Mouse (Mus musculus) lung, postnatal 14 days (tissue): ENCODE data around the gene Lat.

Source experiments
- DNase-seq: peaks from one replicate; pipeline ENCODE4 v3.0.0; 2021

The Lat gene

DNA sequence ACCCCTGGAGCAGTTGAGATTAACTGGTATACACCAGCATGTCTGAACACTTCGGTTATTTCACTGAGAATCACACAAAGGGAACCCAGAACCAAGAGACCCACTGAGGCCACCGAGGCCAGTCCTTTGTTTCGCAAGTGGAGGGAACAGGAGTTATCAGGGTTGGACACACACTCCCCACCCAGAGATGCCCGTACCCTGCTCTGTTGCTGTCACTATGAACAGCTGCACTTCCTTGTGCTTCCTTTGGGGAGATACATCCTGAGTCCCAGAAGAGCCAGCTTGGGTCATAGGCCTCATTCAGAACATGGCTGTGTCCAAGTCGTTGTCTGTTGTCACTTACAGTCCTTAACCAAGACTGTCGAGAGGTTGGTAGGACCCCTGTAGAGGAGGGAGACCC is 6.3 kb downstream of the Lat start:
- no peak for DNase-seq

DNA sequence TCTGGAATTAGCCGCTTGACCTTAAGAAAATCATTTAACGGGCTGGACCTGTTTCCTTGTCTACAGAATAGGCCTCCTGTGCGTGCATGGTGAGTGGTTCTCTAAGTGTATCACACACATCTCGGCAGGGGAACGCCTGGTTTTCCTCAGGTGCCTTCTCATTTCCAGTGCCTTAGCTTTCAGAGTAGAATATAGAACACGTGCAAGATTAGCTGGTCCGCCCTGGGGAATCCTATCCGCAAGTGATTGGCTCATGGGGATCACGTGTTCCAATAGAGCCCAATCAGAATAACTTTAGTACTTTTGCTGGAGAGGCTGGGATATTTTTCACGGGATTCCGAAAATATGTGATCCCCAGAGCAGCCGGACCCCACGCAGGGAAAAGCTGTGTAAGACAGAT is 10.3 kb downstream of the Lat start:
- DNase-seq: no peak

DNA sequence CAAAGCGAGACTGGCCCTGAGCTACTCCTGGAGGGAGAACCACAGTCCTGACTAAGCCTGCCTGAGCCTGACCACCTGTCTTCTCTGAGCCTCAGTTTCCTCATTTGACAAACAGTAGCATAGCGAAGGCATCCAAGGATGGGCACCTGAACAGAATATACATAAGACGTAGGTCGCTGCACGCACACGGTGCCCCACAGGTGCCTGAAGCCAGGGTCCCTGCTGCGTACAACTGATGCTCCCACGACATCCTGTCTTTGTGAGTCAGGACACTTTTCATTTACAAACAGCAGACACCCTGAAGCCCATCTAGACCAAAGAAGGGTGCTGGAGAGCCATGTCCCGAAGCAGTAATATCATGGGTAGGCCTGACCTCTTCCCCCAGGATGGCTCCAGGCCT is 11.0 kb downstream of the Lat start:
- no peak for DNase-seq

DNA sequence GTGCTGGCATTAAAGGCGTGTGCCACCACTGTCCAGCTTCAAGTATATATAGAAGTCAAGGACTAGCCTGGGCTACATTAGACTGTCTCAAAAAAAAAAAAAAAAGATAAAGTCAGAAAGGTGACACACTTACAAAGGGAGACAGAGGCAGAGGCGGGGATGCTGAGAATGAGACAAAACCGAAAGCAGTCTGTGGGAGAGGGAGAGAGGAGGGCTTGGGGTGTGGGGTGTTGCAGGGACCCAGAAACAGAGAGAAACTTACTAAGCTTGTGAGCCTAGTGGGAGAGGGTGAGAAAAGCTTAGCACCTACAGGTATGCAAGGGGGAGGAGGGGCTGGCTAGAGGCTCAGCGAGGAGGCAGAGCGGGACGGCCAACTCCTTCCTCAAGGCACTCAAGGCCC is 11.5 kb downstream of the Lat start:
- DNase-seq: no peak

DNA sequence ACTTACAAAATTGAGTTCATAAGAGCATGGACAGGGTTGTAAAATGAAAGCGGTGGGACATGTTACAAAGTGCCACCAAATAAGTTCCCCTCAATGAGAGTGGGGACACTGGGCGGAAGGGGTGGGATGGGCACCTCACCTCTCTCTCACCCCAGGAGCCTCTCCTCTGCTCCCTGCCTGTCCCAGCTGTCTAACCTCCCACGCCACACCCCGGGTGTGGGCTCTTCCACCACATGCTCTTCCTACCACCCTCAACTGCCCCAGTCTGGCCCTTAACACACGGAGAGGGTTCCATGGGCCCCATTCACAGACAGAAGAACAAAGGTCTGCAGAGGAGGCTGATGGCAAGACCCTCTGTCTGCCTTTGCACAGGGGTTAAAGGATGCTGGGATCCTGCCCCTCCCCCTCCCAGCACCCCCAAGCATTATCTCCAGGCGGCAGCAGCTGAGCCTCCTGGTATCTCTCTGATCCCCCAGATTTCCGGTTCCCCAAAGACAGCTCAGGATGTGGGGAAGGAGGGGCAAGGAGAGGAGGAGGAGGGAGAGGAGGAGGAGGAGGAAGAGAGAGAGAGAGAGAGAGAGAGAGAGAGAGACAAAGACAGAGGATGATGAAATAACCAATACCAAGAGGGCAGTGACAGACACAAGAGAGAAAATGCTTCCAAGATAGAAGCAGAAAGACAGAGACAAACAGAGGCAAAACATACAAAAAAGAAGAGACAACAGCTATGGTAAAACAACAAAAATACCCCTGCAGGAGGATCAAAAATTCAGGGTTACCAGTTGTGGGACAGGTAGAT is 12.4 kb downstream of the Lat start:
- DNase-seq: no peak

DNA sequence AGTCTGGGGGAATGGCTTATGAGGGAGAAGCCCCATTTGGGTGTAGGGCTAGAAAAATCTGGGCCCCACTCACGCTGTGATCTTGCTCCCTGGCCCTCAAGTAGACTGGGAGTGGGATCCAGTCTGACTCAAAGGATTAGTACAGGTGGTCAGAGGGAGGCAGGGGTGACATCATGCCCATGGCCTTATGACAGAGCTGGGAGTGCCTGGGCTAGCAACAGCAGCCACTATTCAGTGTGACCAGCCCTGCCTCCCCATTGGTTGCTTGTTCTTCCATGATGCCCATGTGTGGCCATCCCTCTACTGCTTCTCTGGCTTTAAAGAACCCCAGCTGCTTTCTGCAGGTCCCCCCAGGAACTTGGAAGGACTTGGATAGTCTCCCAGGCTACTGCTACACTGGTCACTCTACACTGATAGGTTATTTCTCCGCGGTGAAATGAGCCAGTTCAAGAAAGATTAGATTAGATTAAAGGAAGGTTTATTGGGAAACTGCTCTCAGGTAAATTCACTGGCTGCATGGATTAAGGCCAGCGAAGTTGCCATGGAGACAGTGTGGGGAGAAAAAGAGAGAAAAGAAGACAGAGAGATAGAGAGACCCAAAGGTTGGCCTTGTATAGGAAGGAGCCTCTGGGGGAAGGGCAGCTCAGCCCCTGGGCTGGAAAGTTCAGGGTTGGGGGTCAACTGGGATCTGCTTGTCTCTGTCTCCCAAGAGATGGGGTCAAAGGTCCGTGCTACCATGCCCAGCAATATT is 13.3 kb downstream of the Lat start:
- no peak for DNase-seq

DNA sequence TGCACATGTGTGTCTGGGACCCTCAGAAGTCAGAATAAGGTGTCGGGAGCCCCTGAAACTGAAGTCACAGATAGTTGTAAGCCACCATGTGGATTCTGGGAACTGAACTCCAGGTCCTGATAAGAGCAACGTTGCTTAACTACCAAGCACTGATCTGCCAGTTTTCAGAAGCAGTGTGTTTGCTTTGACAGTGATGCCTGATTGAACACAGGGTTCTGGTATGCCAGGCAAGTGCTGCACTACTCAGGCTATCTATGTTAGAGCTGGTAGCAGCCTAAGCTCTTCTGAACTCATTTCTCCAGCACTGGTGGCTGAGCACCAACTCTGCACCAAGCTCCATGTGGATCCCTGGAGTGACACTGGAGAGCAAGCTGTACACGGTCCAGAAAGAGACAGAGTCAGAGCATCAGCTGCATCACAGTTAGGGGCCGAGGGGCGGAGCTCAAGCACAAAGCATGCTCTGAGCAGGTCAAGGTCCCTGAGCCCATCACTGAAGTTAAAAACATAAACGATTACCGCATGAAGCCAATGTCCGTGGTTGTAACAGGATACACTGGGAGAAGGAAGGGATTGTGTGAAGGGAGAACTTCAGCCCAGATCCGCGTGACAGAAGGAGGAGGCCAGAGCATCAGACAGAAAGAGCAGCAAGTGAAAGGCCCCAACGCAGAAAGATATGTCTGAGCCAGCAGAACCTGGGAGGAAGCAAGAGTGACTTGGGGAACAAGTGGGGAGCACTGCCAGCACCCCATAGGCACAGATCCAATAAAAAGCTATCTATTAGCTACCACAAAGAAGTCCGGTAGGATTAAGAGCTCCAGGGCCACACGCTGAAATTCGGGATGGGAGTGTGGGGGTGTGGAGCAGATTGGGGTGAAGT is 14.4 kb downstream of the Lat start:
- no peak for DNase-seq

DNA sequence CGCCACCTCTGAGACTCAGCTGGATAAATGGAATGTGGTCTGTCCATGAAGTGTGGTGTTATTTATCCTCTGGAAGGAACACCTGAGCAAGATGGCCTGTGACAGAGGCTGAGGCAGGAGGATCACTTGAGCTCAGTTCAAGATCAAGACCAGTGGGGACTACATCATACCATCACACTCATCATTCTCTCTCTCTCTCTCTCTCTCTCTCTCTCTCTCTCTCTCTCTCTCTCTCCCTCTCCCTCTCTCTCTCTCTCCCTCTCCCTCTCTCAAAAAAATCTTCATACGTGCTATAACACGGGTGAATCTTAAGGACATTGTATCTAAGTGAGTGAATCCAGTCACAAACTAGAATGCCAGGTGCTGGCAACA is 15.4 kb downstream of the Lat start:
- no peak for DNase-seq

DNA sequence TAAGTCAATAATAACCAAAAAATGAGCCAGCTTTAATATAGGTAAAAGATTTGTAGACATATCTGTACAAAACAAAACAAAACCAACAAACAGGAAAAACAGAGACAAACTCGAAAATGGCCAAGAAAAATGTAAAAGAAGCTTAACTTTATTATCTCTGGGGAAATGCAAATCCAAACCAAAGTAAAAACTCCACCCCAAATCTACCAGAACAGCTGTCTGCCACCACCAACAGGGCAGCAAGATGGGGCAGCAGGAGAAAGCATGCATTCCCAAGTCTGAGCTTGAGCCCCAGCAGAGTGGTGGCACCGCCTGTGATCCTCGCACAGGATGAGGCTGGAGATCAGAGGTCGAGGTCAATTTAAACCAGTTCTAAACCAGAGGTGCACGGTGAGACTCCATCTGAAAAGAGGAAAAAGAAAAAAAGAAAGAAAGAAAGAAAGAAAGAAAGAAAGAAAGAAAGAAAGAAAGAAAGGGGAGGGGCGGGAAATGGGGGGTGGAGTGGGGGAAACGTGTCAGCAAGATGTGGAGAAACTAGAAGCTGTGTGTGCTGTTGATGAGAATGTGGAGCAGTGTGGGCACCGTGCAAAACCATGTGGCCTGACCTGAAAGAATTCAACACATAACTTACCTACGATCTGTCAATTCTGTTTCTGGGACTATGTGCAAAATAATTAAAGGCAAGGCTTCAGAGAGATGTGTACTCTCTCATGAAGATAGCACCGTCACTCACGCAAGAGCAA is 15.9 kb downstream of the Lat start:
- no peak for DNase-seq

DNA sequence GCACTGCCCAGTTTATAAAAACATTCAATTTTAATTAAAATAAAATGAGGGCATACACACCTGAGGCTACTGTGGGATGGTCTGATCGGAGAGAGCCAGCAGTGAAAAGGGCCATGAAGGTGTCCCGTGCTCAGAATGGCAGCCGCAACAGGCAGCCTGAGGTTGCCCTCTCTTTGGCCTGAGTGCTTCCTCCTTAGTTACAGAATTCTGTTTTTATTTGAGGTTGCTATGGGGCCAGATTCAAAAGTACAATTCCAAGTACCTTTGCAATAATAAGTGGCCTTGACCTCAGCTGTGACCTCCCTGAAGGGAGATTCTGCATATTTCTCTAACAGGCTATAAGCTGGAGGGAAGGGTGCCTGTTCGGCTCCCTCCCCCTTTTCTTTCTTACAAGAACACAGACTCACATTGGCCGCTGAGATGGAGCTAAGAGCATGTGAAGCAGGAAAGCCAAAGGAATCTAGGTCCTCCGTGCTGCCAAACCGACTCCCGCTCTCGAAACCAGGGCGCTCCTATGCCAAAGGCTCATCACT is 17.9 kb downstream of the Lat start:
- peak; percentile 43 for DNase-seq

DNA sequence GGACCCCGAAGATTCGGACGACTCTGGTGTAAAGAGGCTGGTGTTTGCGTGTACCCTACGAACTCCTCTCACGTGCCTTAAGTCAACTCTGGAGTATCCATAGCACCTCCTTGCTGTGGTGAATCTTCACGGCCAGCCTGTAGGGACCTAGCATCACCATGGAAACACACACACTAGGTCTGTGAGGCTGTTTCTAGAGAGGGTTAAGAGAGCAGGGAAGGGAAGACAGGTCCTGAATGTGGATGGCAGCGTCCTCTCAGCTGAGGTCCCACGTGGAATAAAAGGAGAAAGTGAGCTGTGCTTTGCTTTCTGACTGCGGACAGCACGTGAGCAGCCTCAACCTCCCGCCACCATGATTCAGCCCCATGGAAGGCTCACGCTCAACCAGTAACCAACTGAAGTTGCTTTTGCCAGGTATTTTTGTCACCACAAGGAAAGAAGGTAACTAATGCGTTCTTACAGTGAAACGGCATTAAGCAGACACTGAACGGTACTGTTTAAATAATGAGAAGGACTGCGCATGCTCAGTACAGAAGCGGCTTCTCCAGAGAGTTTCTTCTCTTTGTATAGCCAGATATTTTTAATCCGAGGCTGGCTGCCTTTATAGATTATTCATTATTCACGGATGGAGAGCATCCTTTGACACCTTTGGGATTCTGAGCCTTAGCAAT is 18.5 kb downstream of the Lat start:
- DNase-seq: no peak

DNA sequence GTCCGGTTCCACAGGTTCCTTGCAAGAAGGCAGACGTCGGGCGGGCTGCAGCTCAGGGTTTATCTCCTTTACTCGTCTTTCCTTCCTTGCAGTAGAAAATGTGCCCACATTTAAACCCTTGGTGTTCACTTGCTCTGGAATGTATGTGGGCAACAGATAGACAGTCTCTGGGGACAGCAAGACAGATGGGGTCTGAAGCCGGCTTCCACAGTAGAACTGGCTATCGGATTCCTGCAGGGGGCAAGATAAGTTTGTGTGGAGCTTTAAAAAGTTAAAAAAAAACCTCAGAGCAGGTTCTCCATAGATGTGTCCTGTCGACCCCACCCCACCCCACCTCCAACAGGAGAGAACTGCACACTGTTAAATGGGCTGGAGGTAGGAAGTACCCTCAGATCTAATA is 21.1 kb downstream of the Lat start:
- DNase-seq: no peak

DNA sequence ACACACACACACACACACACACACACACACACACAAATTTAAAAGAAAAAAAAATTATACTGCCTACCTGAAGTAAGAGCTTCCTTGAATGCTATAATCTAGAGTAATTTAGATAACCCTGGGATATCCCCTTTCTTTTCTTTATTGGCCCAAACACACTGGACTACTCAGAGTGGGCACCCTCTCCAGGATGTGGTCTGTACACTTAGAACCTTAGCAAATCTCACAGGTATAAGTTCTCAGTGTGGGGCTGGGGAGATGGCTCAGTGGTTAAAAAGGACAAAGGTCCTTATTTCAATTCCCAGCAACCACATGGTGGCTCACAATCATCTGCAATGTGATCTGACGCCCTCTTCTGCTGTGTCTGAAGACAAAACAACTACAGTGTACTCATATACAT is 22.3 kb downstream of the Lat start:
- DNase-seq: no peak

DNA sequence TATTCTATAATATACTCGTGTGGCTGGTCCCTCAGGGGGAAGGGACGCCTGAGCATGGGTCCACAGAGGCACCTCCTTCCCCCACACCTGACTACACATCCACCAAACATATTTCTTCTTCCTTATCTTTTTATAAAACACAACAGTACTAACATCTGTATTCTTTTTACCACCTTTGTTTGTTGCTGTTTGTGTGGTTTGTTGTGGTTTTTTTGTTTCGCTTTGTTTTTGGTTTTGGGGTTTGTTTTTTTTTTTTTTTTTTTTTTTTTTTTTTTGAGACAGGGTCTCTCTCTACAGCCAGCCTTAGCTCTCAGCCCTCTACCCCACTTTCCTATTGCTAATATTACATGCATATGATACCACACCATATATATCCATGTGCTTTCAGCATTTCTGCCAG is 23.4 kb downstream of the Lat start:
- DNase-seq: no peak

DNA sequence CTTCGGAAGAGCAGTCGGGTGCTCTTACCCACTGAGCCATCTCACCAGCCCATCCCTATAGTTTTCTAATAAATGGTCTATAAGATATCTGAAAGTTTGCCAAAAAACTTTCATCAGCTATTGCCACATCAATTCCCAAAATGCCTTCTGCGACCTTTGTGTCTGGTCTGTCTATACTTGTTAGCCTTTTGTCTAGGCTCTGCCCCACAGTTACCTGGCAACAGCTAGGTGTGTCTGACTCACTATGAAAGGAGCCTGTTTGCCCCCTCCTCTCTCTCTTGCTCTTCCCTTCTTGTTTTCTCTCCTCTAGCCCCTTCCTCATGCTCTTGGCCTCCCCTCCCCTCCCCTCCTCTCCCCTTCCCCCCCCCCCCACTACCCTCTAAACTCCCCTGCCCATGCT is 23.8 kb downstream of the Lat start:
- no peak for DNase-seq

DNA sequence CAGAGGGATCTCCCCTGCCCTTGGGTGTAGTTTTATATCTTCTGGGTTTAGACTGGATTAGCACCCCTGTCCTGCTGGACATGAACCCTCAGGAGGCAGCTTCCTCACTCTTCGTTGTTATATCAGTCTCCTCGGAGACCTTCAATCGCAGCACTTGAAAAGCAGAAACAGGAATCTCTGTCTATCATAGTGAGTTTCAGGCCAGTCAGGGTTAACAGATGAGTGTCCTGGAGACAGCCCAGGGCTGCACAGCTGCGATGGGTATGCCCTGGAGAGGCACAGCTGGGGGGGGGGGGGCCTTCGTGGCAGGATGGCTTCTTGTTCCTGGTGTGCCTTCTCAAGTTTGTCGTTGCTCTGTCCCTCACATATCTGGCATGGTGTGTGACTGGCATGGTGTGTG is 28.5 kb downstream of the Lat start:
- DNase-seq: no peak

DNA sequence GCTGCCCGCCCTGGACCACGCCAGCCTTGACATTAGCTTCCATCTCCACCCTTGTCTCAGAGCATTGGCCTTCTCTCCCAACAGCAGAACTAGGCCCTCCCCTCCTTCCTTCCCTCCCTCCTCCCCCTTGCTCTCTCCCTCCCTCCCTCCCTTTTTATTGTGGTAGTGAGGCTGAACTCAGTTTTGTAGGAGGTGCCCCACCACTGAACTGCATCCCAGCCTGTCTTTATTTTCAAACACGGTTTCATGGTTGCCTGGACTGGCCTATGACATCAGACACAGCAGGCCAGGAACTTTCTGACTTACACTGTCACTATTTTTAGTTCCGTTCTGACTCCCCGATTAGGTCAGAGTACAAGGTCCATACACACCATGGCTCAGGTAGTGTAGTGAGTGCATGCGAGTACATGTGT is 29.2 kb downstream of the Lat start:
- no peak for DNase-seq

DNA sequence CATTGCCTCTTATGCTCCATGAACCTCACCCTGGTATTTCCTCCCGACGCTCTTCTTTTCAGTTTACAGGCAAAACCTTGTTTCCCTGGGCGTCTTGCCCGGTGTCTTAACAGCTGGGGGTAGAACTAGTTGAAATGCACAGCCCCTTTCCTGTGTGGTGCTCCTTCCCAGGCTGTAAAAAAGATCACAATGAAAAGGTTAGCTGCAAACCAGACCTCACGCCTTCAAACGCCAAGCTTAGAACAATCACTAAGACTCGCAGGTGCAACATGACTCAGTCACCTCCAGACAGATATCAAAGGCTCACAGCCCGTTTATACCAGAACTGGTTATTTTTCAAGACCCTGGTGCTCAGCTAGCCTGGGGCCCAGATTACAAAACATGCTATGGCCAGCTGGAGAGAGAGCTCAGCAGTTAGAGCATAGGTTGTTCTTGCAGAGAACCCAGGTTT is 29.8 kb downstream of the Lat start:
- no peak for DNase-seq

DNA sequence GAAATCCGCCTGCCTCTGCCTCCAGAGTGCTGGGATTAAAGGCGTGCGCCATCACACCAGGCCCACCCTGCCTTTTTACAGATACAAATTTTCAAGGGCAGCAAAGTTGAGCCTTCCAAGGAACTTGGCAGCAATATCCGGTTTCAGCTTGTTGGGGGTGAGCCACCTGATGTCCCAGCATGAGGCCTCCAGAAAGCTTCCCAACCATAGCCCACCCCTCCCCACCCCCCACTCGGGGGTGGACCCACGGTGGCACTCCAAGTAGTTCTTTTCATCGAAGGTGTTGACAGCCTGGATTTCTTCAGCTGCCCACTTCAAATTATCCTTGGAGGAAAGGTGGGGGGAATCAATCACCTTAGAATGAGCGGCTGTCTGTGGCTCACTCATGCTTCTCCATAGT is 30.5 kb downstream of the Lat start:
- DNase-seq: no peak

DNA sequence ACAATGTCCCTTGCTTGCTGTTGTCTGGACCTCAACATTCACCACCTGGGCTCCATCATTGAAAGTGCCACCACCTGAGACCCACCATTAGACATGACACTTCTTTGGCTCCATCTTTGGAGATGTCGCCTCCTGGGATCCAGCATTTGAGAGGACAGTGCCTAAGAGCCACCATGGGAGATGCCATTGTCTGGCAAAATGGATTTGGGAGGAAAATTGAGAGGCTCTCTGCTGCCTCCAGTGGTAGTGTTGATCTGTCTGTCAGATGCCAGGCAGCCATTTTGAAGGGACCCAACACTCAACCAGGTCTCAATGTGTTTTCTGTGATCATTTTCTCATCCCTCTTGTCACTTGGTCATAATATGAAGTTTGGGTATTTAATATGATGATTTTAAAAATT is 33.8 kb downstream of the Lat start:
- no peak for DNase-seq

DNA sequence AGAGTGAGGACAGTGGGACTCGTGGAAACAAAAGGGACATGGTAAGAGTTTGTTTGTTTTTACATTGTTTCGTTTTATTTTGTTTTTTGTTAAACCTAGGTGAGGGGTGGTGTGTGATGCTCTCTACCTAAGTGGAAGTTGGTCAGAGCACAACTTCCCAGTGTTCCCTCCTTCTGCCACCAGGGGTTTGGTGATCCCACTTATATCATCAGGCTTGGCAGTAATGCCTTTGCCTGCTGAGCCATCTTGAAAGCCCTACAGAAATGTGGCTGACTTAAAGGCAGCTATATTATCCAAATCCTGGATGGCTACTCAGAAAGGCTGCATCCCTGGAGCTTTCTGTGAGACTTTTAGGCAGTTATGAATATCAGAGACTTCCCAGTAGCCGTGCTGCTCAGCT is 36.7 kb downstream of the Lat start:
- DNase-seq: no peak

DNA sequence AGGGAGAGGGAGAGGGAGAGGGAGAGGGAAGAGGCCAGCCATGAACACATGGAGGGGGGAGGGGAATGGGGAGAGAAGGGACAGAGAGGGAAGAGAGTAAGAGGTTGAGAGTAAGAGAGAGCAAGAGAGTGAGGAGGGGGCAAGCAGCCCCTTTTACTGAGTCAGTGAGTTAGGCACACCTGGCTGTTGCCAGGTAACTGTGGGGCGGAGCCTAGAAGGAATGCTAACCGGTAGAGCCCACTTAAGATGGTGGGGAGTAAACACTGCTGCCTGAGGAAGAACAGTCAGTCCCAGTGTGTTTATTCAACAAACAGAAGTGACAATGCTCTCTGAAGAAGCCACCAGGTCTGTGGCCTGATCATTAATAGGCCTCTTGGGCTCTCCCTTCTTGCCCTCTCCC is 38.7 kb downstream of the Lat start:
- DNase-seq: no peak
